Mouse (Mus musculus) bone marrow, adult 2 months (tissue): ENCODE data around the gene Vars2.

Experiments used
- CTCF ChIP-seq: fragments of 200-500 bp; IDR thresholded peaks from 2 replicates; pipeline ENCODE4 v1.5.1; 2011; ENCODE audit warnings: low read length, control low read depth; ENCODE audit not compliant: control insufficient read depth, insufficient read depth
- POLR2A ChIP-seq: fragments of 200-500 bp; IDR thresholded peaks from 2 replicates; pipeline ENCODE4 v1.6.1; 2011; ENCODE audit warnings: low read depth, mild to moderate bottlenecking, control low read depth, low read length, borderline replicate concordance; ENCODE audit not compliant: control insufficient read depth

DNA sequence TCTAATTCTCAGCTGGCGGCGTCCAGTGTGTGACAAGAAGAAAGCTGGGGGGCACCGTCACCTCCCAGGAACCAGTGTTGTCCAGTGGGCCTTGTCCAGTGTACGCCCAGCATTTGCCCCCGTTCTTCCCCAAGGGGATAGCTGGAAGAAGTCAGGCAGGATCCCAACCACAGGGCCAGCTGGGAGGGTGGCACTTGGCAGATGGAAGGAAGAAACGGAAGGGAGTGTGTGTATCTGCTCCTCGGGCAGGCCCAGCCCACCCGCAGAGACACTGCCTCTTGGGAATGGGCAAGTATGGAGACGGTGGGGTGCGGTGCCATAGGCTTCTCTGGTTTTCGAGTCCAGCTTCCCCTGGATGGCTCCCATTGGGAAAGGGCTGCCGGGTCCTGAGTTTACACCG lies 14.6 kb upstream of the Vars2 start:
- TF ChIP-seq POLR2A (no peak), CTCF (no peak)
